Mouse (Mus musculus) G1E (cell line): ENCODE data around the gene Ctps.

Experiments used
- CTCF ChIP-seq: IDR thresholded peaks from 2 replicates; pipeline ENCODE4 v1.5.1; 2012; ENCODE audit warnings: low read depth, low read length, inconsistent platforms, mixed read lengths
- GATA1 ChIP-seq: IDR thresholded peaks from 2 replicates; pipeline ENCODE4 v1.6.1; 2012; ENCODE audit warnings: borderline replicate concordance, low read length, inconsistent platforms, mixed read lengths
- TAL1 ChIP-seq: conservative IDR thresholded peaks from 2 replicates; pipeline ENCODE4 v1.6.1; 2012; ENCODE audit warnings: low read depth, low read length, inconsistent platforms, mixed read lengths

DNA sequence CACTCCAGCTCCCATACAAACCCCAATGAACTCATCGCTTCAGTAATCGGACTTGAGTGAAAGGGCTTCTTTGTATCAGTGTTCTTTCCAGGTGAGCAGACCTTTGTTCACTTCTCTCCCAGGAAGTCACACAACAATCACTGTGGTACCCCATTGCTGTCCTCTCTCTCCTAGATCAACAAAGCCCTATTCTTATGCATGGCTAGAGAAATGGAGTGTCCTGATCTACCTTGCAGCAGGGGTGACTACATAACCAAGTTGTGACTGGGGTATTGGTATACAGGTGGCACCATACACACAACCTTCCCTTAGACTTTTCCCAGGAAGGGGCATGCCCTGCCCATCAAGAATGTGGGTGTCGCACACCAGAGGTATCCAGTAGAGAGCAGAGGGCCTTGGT is 40.9 kb upstream of the Ctps start:
- TF ChIP-seq CTCF (no peak), GATA1 (no peak), TAL1 (no peak)
